Mouse (Mus musculus) ES-Bruce4 (cell line): ENCODE data around the gene Gm19668.

Experiments used
- CTCF ChIP-seq: IDR thresholded peaks from one replicate; pipeline ENCODE4 v1.8.1; 2011; ENCODE audit warnings: low read depth, low read length
- EP300 ChIP-seq: IDR thresholded peaks from 2 replicates; pipeline ENCODE4 v1.6.1; 2011; ENCODE audit warnings: low read depth, low read length; ENCODE audit not compliant: insufficient read depth

DNA sequence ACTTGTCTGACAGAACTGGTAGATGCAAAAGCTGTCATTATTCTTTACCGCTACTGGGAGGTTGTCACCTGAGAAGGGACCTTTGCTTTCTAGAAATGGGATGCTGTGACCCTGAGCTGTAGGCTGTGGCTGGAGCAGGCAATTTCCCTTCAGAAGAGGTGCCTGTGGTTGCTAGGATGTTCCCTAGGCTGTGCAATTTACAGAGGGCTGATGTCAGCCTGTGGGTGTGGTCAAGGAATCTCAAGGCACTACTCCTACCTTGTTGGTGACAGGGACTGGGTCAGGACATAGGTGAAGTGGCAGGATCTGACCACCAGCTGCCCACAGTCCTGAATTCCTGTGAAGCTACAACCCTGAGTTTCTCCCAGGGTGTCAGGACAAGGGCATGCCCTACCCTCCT lies 29.2 kb downstream of the Gm19668 start:
- TF ChIP-seq CTCF (no peak), EP300 (no peak)
